Mouse (Mus musculus) cerebellum, adult 18-20 months (tissue): ENCODE data around the gene Pskh1.

ENCODE experiments used
- DNase-seq, 2 experiments: peaks; one replicate each; pipeline ENCODE4 v3.0.0; 2021

Pskh1 gene

GRCm38 (mm10) chr8:105961101-105961500, 60.9 kb downstream of the Pskh1 start:
- DNase-seq = no peak

DNA sequence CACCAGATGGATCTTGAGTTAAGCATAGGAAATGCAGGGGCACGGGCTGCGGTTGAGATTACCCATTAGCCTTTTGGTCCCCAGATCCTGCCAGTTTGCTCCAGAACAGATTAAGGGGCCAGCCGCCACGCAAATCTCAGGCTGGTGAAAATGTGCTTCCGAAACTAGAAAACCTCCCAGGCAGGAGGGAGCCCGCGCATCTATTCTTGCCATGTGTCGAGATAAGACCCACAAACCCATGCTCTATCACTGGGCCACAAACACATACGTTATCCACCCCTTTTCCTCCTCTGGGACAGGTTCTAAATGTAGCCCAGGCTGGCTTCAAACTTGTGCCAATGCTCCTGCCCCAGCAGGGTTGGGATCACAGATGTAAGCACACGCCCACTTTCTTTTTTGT, 61.3 kb downstream of the Pskh1 start:
- no peak for DNase-seq

DNA sequence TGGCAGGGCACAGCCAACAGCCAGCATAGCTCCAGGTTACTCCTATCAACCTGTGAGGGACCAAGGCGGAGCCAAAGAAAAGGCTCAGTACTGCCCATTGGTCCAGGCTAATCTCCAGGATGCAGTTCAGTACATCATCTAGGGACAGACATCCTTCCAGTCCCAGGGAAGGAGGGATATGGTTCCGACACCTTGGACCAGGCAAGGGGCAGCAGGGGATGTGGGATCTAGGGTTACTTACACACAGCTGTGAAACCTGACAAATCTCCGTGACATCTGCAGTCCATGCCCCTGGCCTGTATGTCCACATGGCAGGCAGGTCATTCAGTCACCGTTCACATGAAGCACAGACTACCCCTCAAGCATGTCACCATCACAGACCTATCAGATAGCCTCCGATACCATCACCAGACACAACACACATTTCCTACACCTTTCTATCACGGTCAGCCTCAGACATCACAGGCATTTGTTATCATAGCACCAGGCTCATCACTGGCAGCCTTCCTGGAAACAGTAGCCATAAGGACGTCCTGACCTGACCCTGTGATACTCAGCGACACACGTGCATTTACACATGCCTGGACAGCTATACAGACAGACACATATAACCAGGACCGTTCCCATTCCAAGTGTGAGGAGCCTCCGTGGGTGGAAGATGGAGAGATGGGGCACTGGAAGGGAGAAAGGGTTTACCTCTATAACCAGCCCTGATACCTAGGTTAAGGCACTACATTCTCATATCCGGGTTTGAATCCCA, 64.4 kb downstream of the Pskh1 start:
- no peak for DNase-seq

- DNase-seq = no peak
Observed at GRCm38 (mm10) chr8:105965266-105965904, 65.1 kb downstream of the Pskh1 start.

GRCm38 (mm10) chr8:105965905-105966341, 65.7 kb downstream of the Pskh1 start, which contains the start of gene Slc12a4:
Gene Slc12a4 (minus strand): TSS chr8:105966097.
- no peak for DNase-seq

DNA sequence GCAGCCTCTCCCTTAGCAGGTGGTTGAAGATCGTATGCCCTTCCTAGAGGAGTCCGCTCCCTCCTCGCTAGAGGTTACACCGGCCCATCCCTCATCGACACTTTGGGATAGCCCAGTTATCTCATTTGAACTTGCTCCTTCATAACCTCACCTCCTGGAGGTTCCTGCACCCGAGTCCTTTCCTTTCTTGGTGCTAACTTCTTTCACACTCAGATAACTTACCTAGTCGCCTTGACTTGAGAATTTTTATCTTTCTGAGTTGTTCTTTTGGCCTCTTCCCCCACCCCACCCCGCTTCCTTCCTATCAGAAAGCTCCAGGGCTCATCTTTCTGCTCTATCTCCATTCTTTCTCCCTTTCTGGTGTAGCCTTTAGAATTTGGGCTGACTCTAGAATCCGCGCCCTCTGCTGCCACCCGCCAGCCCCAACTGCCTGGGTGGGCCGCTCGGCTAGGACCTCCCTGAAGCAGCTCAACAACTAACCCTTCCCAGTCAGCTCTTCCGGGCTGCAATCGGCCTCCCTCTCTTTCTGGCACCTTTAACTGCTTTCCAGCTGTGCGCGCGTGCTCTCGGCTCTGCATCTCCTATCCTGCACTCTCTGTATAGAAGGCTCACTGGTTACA, 66.6 kb downstream of the Pskh1 start:
- DNase-seq = no peak

GRCm38 (mm10) chr8:105969367-105969766, 69.1 kb downstream of the Pskh1 start:
- no peak for DNase-seq

DNA sequence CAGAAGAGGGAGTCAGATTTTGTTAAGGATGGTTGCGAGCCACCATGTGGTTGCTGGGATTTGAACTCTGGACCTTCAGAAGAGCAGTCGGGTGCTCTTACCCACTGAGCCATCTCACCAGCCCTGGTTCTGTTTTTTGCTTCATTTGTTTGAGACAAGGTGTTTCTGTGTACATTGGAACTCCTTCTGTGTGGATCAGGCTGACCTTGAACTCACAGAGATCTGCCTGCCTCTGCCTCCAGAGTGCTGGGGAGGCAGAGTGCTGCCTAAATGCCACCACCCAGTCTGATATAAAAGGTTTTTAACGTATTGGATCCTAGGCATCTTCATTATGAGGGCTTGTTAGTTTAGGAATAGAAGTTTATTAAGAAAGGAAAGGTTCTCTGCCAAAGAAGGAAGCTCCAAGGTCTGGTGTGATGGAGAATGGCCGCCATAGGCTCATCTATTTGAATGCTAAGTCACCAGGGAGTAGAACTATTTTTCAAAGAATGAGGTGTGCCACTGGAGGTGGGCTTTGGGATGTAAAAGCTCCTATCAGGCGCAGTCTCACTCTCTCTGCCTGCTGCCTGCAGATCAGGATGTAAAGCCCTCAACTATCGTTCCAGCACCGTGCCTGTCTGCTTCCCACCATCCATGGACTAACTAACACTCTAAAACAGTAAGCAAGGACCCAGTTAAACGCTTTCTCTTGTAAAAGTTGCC, 70.9 kb downstream of the Pskh1 start:
- DNase-seq = no peak

DNA sequence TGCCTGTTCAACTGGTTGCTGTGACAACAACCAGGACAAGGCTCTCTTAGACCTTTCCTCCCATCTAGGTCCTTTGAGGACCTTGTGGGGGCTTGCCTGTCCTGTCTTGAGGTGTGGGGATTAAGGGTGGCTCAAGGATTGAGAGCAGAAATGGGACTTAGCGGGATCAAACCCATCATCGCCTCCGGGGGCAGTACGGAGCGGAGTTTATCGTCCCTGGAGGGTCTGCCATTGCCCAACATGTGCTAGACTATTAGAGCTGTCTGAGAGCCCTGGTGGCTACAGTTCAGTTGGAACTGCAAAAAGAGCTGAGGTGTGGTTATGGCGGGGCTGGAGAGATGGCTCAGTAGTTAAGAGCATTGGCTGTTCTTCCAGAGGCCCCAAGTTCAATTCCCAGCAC, 75.1 kb downstream of the Pskh1 start:
- no peak for DNase-seq

DNA sequence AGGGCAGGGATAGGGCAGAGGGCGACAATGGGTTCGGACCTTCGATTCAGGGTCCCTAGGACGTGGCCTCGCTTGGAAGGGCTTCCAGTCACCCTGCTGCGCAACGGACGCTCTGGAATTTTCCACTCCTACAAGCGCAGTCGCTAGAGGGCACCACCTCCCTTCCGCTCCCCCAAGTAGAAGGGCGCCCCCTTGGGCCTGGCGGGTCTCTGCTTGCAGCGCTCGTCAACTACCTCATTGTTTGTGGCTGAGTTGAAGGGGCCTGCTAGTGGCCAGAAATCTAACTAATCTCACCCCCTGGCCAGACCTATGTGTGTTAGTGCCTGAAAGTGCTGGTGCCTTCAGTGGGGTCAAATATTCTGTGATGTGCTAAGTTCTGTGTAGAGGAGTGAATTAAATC, 79.1 kb downstream of the Pskh1 start, which contains the start of gene Dpep3:
Gene Dpep3, minus strand, starts transcription at position 105 of the 400 bp plus-strand sequence.
- DNase-seq = no peak

DNA sequence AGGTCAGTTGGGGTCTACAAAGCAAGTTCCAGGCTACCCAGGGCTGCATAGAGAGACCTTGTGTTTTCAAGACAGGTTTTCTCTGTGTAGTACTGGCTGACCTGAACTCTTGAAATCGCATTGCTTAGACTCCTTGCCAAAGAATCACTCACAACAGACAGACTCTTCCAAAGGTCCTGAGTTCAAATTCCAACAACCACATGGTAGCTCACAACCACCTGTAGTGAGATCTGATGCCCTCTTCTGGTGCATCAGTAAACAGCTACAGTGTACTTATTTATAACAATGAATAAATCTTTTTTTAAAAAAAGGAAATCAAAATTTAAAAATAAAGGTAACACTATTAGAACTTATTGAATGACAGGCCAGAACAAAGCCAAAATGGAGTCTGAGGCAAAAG, 80.9 kb downstream of the Pskh1 start:
- no peak for DNase-seq
